Mouse (Mus musculus) left cerebral cortex, postnatal 25 days (tissue): ENCODE results near the gene Slc6a6. TPM values are rescaled to one million over a fixed set of nuclear protein-coding genes. Genes with fewer than 3 reads are reported as not detected.

ENCODE experiments used
- DNase-seq, 2 experiments: peaks; one replicate each; pipeline ENCODE4 v3.0.0; 2022; ENCODE audit warnings: low spot score in 2 of 2, mixed read lengths in 1 of 2
- intact Hi-C: fragments of 180-260 bp; cut with DNase I; formaldehyde crosslinking; loops from one replicate; pipeline ENCODE4 v1.15.1; 2025
- total RNA-seq, 2 experiments: library from RNA; stranded (reverse); gene quantifications; 2 replicates each; pipeline ENCODE4 v1.2.3; 2021

Slc6a6 gene
- total RNA-seq, 2 experiments from 2014 or later: 128 to 149 TPM

- DNase-seq: no peak
- intact Hi-C loops: no loop called here
Observed at GRCm38 (mm10) chr6:91745246-91745645, 61.4 kb downstream of the Slc6a6 start.

DNA sequence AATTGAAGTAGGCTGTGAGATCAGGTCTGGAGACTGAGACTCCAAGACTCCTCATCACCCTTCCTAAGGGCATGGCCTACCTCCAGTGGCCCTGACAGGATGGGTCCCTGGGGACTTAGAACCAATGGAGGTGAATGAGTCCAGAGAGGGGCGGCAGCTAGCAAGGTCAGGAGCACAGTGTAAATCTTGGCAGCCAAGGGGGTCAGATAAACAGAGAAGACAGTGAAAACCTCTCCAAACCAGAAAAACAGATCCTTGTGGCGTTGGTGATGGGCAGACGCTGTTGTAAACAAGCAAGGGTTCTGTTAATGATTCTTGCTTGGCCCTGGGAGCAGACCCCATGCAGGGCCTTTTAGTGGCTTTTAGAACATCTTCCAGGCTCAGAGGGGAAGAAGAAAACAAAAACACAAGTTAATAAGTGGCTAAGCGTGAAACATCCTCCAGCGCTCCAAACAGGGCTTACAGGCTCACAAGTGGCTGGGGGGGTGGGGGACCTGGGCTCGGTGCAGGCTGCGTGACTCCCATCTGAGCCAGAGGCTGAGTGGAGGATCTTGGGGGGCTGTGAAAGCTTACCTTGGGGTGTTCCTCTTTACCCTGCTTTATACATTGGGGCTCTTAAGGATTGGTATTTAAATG lies 62.2 kb downstream of the Slc6a6 start:
- DNase-seq: no peak
- intact Hi-C loops: no loop called here

DNA sequence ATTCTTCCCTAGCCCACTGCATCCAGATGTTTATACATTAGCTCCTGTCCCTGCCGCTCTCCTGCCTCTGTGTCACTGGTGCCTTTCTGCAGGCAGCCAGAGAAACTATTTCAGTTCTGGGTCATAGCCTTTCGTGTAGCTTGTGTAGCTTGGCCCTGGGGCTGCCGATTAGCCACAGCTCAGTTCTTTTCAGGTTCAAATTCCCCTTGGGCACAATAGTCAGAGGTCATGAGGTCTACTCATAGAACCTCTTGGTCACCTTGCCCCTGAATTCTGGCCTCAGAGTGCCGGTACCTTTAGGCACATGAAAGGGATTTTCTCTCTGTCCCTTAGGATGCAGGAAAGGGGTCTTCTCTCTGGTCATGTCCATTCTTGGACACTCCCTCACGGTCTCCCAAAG lies 62.9 kb downstream of the Slc6a6 start:
- intact Hi-C loops: no loop called here
- DNase-seq: no peak

DNA sequence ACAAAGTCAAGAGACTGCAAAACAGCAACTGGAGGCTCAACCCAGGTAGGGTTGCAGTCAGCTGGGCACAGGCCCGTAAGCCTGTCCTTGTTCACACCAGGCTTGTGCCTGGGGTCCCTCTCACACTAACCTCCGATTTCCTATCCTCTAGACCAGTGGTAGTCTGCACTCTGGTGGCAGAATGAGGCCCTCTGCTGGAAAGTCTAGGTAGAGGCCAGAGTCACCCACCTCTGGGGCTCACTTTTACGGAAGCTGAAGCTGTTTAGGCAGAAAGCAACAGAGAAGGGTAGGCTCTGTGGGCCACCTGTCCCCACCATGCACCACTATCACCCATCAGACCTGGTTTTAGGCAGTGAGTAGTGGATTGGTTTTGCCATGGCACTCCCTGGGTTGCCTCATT lies 67.1 kb downstream of the Slc6a6 start:
- intact Hi-C loops: no loop called here
- DNase-seq: peak in 1 of 2 experiments; percentile 44

DNA sequence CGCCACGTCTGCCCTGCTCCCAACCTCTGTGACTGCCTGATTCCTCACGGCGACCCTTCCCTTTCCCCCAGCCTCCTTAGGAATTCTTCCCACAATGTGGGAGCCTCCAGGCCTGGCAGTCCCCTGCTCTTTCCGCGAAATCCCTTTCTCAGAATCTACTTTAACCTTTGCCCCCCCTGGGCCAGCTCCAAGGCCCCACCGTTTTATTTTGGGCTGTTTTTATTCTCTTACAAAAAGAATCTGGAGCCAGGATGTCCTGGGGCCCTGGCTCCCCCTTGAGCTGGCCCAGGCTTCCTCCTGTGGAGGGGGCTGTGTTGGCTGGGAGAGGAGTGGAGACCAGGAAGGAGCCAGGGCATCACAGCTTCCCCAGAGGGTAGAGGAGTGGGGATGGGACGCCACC lies 69.0 kb downstream of the Slc6a6 start:
- DNase-seq: no peak
- intact Hi-C loops: no loop called here

DNA sequence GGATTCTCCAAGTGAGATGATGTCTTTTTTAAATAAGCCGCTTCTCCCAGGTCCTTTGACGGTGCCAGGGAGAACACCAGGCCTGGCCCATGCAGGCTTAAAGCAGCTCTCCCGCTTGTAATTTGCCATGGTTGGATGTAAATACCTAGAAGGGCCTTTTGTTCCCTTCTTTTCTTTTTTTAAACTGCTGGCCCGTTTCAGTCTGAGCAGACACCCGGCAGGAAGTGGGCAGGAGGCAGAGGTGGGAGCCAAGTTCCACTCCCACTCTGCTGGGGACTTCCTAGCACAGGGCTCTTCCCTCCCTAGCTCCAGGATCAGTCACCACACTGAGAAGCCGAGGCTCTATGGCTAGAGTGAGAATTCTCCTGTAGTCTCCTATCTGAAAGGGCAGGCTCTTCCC lies 70.2 kb downstream of the Slc6a6 start:
- peak in 1 of 2 experiments; percentile 85 for DNase-seq
- intact Hi-C loops: no loop called here

DNA sequence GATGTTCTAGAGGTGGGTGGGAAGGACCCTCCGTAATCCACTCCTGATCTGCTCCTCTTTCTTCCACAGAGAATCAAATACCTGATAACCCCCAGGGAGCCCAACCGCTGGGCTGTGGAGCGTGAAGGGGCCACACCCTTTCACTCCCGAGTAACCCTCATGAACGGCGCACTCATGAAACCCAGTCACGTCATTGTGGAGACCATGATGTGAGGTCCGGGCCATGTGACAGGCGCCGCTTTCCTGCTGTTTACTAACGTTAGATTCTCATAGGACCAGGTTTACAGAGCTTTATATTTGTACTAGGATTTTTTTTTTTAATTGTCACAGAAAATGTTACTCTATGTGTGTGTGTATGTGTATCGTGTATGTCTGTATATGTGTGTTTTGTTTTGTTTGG lies 71.0 kb downstream of the Slc6a6 start:
- no peak for DNase-seq
- intact Hi-C loops: no loop called here

- DNase-seq: no peak
- intact Hi-C loops: no loop called here
Observed at GRCm38 (mm10) chr6:91762051-91762742, 78.3 kb downstream of the Slc6a6 start.

DNA sequence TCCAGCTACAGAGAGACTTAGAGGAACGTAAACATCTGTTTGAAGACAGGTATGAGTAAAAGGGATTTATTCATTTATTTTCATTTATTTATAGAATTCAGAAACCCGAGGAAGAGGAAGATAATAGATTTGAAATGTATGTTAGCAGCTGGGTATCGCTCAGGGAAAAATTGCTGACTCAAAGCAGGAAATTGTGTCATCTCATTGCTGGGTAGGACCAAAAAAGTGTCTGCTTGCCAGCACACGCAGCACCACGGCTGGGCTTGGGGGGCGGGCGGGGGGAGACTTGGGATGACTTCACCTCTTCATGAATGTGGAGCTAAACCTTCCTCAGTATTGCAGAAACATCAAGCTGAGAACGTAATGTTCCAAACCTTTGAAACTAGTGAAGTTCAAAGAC lies 83.7 kb downstream of the Slc6a6 start:
- intact Hi-C loops: no loop called here
- no peak for DNase-seq

GRCm38 (mm10) chr6:91773951-91774350 lies 90.1 kb downstream of the Slc6a6 start:
- DNase-seq: no peak
- intact Hi-C loops: no loop called here

- peak; percentile 52 to 59 for DNase-seq
- intact Hi-C loops: loop anchor here (1.0 to 2.0 kb wide), 3 partner anchors 76 to 291 kb away; no protein-coding TSS in a partner anchor
Observed at GRCm38 (mm10) chr6:91776543-91776942, 92.7 kb downstream of the Slc6a6 start.

DNA sequence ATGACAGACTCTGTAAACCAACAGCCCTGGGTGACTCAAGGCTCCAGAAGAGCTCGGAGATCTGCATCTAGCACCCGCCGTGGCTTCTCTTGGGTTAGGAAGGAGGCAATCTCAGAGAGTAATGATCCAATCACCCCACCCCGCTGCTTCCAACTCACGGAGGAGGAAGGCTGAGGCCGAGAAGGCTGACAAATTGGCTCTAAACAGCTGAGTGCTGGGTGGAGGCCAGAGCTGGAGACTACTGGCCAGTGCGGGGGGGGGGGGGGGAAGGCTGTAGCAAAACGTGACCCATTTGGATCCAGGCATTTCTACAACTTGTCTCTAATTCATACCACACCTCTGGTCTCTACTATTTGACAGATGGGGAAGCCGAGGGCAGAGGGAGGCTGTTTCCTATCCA lies 95.4 kb downstream of the Slc6a6 start:
- intact Hi-C loops: no loop called here
- no peak for DNase-seq

DNA sequence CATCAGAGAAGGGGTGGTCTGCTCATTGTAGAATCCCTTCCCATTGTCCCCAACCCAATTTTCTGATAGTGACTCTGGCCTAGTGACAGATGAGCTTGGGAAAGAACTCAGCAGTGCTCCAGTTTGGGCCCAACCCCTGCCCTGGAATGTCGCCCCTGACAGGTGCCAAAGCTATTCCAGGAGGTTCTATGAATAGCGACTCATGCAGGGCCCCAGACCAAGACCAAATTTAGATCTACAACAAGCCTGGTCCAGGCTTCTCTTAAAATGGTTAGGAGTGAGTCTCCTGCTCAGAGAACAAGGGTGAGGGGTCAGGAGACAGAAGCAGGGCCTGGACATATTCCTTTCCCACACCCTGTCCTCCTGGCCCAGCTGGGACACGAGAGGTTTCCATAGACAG lies 101.2 kb downstream of the Slc6a6 start:
- intact Hi-C loops: no loop called here

DNA sequence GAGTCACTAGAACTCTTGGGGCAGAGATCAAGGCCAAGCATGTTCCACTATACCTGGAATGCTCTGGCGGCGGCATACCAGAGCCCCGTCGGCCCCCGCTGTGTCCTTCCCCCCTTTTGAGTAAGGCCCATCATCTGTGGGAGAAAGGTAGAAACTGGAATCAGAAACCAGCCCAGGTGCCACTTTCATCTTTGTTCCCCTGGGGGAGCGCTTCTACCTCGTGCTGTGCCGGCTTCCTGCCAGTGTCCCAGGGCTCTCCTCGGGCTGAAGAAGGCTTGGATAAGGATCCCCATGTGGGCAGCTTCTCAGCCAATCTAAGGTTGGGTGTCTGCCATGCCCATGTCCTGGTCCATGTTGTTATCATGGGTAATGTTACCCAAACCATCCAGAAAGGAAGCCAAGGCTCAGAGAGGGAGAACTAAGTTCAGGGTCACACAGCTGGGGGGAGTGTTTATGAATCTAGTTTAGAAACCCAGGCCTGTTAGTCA lies 104.5 kb downstream of the Slc6a6 start:
- no peak for DNase-seq
- intact Hi-C loops: no loop called here

More for the DNA sequence above, 101.2 kb downstream of the Slc6a6 start:
- no peak for DNase-seq

- no peak for DNase-seq
- intact Hi-C loops: no loop called here
Observed at GRCm38 (mm10) chr6:91795640-91796039, 111.8 kb downstream of the Slc6a6 start.

GRCm38 (mm10) chr6:91796064-91796463 lies 112.2 kb downstream of the Slc6a6 start:
- DNase-seq: peak; percentile 33 to 82
- intact Hi-C loops: no loop called here

GRCm38 (mm10) chr6:91796736-91797135 lies 112.9 kb downstream of the Slc6a6 start:
- no peak for DNase-seq
- intact Hi-C loops: no loop called here

- peak; percentile 29 to 65 for DNase-seq
- intact Hi-C loops: no loop called here
Observed at GRCm38 (mm10) chr6:91798496-91798895, 114.6 kb downstream of the Slc6a6 start.

GRCm38 (mm10) chr6:91804177-91804576 lies 120.3 kb downstream of the Slc6a6 start:
- no peak for DNase-seq

DNA sequence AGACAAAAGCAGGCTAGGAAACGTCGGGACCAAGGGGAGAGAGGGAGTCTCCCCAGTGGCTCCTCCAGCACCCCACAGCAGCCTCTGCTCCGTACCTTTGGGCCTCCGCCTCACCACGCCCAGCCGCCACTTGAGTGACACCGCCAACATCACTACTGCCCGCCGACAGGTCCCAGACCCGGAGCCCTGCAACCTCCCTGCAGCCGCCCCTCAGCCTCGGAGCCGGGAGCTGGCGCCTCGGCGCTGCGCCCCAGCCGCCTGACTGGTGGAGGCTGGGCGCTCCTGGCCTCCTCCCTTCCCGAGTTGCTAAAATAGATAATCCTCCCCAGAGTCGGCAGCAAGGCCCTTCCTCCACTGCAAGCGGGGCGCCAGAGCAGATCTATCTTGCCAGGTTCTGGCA lies 123.3 kb downstream of the Slc6a6 start:
- intact Hi-C loops: no loop called here
- DNase-seq: peak; percentile 52 to 65

More at GRCm38 (mm10) chr6:91804177-91804576, 120.3 kb downstream of the Slc6a6 start:
- intact Hi-C loops: no loop called here

DNA sequence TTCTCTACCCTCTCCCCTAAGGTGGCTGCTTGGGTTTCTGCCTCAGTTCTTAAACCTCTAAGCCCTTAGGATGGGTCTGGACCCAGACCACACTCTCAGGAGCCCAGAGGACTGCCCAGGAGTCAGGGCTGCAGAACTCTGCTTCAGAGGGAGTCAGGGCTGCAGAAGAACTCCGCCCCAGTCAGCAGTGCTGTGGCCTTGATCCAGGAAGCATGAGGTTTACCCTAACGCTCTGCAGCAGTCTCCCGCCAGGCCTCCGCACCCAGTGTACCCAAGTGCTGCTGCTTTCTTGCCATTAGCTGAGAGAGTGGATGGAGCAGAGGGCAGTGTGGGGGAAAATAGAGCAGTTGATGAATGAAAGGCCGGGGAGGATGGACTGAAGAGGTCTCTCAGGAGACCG lies 124.2 kb downstream of the Slc6a6 start:
- intact Hi-C loops: no loop called here
- DNase-seq: no peak
